Mouse (Mus musculus): ENCODE measurements around the gene Scel.

Scel gene

GRCm38 (mm10) chr14:103515419-103515818 is 2.3 kb downstream of the Scel start:
- no peak for DNase-seq

- DNase-seq = no peak
Observed at GRCm38 (mm10) chr14:103526286-103526685, 13.1 kb downstream of the Scel start.

- DNase-seq = no peak
Observed at GRCm38 (mm10) chr14:103529733-103530367, 16.7 kb downstream of the Scel start.

- no peak for DNase-seq
Observed at GRCm38 (mm10) chr14:103531722-103532341, 18.7 kb downstream of the Scel start.

DNA sequence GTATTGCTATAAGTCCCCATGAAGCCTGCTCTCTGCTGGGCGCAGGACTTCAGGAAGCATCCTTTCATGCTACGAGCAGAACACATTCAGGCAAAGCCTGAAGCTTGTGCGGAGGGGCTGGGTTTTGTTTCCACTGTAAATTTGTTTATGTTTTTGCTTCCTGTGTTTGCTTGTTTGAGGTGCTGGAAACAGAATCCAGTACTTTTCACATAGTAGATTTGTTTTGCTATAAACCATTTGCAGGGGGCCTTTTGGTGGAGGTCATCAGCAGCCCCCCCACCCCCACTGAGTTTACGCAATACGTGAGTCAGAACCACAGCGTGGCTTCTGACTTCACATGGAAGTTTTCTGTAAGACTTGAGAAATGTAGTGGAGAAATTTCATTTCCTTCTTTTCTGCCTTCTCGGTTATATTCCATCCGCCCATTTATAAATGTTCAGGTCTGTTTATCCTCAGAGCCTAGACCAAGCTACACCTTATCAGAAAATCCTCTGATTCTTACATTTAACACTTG is 22.4 kb downstream of the Scel start:
- DNase-seq = no peak

DNA sequence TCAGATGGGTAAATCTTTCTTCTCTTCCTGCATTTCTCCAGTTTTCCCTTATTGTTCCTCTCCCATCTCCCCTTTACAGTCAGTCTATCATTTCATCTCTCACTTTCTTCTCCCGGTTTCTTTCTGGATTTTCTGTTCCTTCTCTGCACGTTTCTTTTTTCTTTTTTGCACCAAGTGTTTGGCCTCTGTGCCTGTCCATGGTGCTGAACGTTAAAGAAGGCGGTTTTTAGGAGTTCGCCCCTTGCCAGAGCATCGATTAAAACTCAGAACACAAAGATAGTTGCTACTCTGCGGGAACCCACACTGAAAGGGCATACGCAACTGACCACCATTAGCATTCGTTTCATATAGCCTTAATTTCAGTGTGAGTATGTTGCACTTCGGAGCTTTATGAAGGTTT is 23.2 kb downstream of the Scel start:
- DNase-seq = no peak

DNA sequence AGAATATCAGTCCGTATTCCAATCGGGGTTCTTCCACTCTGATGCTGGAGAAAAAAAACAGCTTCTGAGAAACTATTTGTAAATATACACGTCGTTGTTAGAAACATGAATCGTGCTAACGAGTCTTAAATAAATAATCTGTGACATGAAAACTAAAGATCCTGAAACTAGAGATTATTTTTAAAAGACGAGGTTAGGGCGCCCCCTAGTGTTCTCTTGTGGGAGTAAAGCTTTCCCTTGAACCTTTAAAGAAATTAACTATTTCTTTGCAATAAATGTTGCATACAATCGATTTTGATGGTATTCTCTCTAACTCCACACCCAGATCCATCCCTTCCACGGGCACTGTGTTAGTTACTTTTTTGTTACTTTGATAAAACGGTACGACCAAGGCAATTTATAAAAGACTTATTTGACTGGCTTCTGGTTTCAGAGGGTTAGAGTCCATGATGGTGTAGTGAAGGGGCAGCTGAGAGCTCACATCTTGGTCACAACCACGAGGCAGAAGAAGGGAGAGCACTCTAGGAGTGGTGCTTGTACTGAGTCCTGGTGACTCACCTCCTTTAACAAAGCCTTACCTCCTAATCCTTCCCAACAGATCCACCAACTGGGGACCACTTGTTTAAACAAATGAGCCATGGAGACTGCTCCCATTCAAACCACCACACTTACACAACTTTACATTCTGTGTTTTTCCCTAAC is 24.4 kb downstream of the Scel start:
- DNase-seq = no peak

DNA sequence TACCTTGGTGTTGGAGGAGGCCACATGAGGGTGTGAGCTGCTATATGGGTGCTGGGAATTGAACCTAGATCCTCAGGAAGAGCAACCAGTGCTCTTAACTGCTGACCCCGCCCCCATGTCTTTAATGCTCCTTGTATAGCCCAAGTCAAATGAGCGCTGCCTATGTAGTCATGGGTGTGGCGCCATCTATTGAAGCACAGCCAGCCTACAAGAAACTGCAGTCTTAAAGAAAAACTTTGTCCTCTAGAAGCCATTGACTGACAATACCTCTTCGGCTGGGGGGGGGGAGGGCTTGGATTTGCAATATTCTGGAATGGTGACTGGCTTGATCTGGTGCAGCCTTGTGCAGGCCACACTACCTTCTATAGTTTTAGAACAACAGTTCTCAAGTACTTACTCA is 26.7 kb downstream of the Scel start:
- no peak for DNase-seq

DNA sequence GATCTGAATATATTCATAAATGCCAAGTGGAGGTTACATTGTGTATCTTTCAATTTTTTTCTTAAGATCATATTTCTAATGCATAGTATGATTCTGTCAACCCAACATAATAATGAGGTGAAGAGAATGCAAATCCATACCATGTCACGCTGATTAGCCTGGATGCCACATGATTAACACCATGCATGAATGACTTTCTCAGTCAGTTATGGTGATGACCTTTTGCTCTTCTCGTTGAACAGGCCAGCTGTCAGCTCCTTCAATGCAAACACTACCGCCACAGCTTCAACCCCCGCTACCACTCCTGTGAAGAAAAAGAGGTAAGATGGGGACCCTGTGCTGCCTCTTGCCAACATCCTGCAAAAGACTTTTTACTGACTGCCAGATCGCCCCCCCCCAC is 28.5 kb downstream of the Scel start:
- no peak for DNase-seq

- no peak for DNase-seq
Observed at GRCm38 (mm10) chr14:103543304-103544079, 30.4 kb downstream of the Scel start.

GRCm38 (mm10) chr14:103545734-103546133 is 32.6 kb downstream of the Scel start:
- DNase-seq = no peak

DNA sequence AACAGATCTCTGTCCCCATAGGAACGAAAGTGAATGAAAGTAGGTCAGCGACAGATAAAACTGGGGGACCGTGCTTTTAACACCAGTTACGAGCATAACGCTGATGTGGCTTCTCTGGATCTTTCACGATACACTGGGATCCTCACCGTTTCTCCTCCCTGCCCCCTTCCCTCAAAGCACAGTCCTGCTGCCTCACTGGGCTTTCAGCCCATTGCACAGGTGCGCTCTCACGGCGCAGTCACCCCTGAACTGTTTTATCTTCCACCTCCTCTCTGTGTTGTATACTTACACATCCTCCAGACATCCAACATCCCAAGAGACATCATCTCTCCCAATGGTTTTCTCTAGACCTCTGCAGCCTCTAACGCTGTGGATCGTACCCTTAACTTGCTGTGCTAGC is 33.1 kb downstream of the Scel start:
- no peak for DNase-seq

GRCm38 (mm10) chr14:103548220-103548619 is 35.1 kb downstream of the Scel start:
- DNase-seq = no peak

DNA sequence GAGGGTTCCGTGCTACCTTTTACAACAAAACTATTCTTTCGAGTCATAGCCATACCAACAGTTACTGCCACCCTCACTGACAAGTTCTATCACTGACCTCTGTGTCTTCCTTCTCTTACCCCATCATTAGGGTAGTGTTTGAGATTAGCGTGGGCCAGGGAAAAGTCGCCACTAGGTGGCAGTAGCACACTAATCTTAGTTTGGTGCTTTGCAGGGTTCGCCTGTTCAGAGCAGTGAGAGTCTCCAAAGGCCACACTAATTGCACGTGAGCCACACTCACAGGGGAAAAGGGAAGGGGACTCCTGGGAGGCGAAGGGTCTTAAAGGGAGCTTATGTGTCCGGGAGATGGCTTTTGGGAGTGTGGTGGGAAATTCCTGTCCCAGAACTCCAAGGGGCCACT is 37.3 kb downstream of the Scel start:
- peak; percentile 31 to 33 for DNase-seq

GRCm38 (mm10) chr14:103550921-103551320 is 37.8 kb downstream of the Scel start:
- DNase-seq = no peak

DNA sequence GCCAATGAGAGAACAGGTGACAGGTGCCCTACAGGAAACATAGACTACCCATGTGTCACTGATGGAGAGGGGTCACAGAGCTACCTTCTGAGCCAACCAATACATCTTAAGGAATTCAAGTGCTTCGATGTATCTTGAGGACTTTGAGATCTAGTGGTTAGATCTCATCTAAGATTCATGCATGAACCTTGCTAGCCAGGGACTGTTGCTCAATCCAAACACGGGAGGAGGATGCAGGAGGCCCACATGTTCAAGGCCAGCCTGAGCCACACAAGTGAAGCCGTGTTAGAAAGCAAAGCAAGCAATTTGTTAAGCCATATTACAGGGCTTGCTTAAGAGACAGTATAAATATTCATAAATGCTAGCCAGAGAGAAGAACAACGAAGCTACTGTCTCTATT is 38.8 kb downstream of the Scel start:
- DNase-seq = no peak

GRCm38 (mm10) chr14:103552379-103552778 is 39.2 kb downstream of the Scel start:
- no peak for DNase-seq

DNA sequence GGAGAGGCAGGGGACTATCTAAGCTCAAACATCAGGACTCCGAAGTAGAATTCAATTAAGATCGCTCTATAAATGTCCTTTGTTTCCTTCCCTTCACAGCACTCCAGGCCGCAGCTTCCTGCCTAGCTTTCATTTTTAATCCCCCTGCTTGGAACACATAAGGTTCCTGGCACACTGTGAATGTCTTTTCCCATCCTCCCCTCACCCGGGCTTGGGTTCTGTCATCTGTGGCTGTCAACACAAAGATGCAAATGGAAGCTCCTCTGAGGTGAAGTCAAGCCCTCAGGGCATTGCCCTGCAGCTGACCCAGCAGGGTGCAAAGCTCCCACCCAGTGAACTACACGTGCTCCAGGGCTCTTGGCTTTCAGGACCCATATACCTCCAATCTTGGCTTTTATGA is 43.5 kb downstream of the Scel start:
- no peak for DNase-seq

DNA sequence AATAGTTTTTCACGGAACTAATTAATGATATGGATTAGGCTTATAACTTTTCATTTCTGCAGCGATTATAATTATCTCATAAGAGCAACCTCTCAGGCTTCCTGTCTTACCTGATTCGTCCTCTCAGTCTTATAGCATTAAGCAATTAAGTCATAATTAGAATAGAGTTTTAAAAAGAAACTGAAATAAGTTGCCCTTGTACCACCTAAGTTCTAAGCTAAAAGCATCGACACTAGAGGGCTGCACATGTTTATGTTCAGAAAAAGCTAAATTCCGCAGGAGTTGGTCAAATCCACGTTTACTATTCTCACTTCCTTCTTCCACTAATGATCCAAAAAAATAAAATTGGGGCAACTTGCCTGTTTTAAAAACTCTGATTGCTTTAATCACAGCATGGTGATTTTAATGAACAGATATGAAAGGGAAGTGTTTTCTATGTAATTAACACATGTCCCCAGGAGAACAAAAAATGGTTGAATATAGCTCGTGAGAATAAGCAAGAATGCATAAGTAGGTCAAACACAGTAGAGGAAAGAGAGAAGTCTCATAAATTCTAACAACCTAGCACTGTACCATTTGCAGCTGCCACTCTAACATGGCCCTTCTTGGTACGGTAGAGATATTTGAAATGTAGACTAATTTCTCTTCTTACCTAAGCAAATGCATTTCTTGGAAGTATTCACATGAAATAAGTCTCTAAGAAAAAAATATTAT is 48.4 kb downstream of the Scel start:
- DNase-seq = no peak

DNA sequence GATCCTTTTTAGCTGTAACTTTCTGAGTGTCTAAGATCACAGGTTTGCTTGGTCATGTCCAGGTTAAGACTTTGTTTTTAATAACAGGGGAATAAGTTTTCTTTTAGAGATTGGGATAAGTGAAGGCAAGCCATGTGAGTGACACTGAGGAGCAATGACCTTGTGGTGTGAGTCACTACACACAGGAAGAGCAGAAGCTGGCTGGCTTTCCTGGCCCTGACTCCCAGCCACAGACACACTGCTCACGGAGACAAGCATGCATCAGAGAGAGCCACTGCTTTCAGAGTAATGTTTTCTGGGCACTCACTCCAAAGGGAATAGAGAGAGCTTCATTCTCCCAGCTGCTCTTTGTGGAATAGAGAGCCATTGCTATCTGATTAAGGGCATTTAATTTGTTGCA is 54.8 kb downstream of the Scel start:
- no peak for DNase-seq

DNA sequence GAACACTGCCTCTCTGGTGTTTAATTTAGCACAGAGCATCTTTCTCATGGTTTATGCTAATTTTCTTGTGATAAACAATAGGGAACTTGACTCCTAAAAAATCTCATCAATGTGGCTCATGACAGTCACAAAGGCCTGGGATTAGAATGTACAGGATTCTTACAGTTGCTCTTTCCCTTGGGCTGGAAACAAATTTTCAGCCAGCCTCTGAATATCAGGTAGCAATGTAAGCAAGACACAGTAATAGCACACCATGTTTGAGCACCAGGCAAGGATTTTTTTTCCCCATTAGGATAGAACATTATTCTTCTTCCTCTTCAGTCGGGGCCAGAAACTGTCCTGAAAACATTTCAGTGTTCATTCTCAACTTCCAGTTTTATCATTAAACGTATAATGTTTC is 55.3 kb downstream of the Scel start:
- no peak for DNase-seq

- no peak for DNase-seq
Observed at GRCm38 (mm10) chr14:103571598-103572320, 58.6 kb downstream of the Scel start.

Measured in thymus, adult 18-20 months (tissue).